ENCODE assay signal across 9 mouse cellular contexts in genomic region chr6:127546676-127547075, GRCm38 (mm10). TPM values are rescaled to one million over a fixed set of nuclear protein-coding genes. Genes with fewer than 3 reads are reported as not detected.
DNase-seq lines count a peak whose midpoint lies in the region; ATAC-seq and TF ChIP-seq lines count a peak whose summit lies in the region.
"Had no signal": no experiment of that assay in that cellular context is flagged by ENCODE, and none has a peak within 500 bp of the region (broad histone marks: within the 10 kb centered on the region; RNA-seq: fewer than 3 reads in every experiment).

No protein-coding gene starts in this region.

- DNase-seq in heart, adult 18-20 months: peak; percentile 76 to 80
- peak; percentile 80 for DNase-seq in adrenal gland, adult 2 months
- DNase-seq in heart, postnatal 25 days (ENCODE audit: low spot score): peak; percentile 29
- peak; percentile 79 for DNase-seq in lung, postnatal 0 days (ENCODE audit: low spot score)
- DNase-seq in left cerebral cortex, adult 8-10 months (ENCODE audit: low spot score in 2 of 2): no peak

- H3K36me3 ChIP-seq in heart, embryonic 12.5 days: no peaks in the 10 kb centered on the region
- no peaks in the 10 kb centered on the region for H3K36me3 ChIP-seq in lung, postnatal 0 days (ENCODE audit: insufficient read depth, low read length)
- H3K36me3 ChIP-seq: liver, embryonic 12.5 days had no signal

- TF ChIP-seq EP300 in lung, postnatal 0 days (IDR thresholded peaks at IDR 0.05): peak; percentile 78

- no peak overlapping the region for H3K4me2 ChIP-seq in heart, embryonic 12.5 days
- no peak overlapping the region for H3K4me2 ChIP-seq in lung, postnatal 0 days (replicated peaks; ENCODE audit: low read depth, low read length)
- H3K4me2 ChIP-seq: liver, embryonic 12.5 days had no signal

- H3K4me3 ChIP-seq in heart, embryonic 12.5 days: no peak overlapping the region
- no peak overlapping the region for H3K4me3 ChIP-seq in lung, postnatal 0 days (ENCODE audit: low read depth, low read length)
- H3K4me3 ChIP-seq: liver, embryonic 12.5 days had no signal

- TF ChIP-seq CTCF in lung, postnatal 0 days (IDR thresholded peaks at IDR 0.05): no peak

- peaks cover 6% of the 10 kb centered on the region; the same call in 1 of the 2 replicates for H3K4me1 ChIP-seq in heart, embryonic 12.5 days (replicated peaks)
- H3K4me1 ChIP-seq in lung, postnatal 0 days (ENCODE audit: insufficient read depth, low read depth, low read length): no peaks in the 10 kb centered on the region
- H3K4me1 ChIP-seq: liver, embryonic 12.5 days had no signal

- H3K9ac ChIP-seq in heart, embryonic 12.5 days: no peak overlapping the region
- no peak overlapping the region for H3K9ac ChIP-seq in lung, postnatal 0 days (replicated peaks; ENCODE audit: low read depth)
- H3K9ac ChIP-seq: liver, embryonic 12.5 days had no signal

- no peak overlapping the region for H3K27ac ChIP-seq in heart, embryonic 12.5 days (ENCODE audit: poor library complexity, severe bottlenecking)
- H3K27ac ChIP-seq in lung, postnatal 0 days (ENCODE audit: low read length): no peak overlapping the region
- H3K27ac ChIP-seq: liver, embryonic 12.5 days had no signal

- WGBS in heart, embryonic 12.5 days: 61% methylated on average over 4 of the region's 4 CpGs
- 17% methylated on average over 4 of the region's 4 CpGs for WGBS in lung, postnatal 0 days

- intact Hi-C loops in heart, postnatal 25 days (cut with DNase I): no loop called here

- H3K9me3 ChIP-seq in heart, embryonic 12.5 days (replicated peaks): no peaks in the 10 kb centered on the region
- no peaks in the 10 kb centered on the region for H3K9me3 ChIP-seq in lung, postnatal 0 days (ENCODE audit: low read length)
- H3K9me3 ChIP-seq: liver, embryonic 12.5 days had no signal

- no peak for ATAC-seq in heart, embryonic 12.5 days (ENCODE audit: insufficient number of reproducible peaks, low FRiP score)
- peak; percentile 94 for ATAC-seq in lung, postnatal 0 days
- ATAC-seq in megakaryocyte, adult 5-6 weeks (ENCODE audit: poor library complexity, severe bottlenecking): no peak
- ATAC-seq in granulocyte monocyte progenitor cell, adult 5-6 weeks (replicated peaks; ENCODE audit: poor library complexity, severe bottlenecking): no peak
- ATAC-seq: liver, embryonic 12.5 days had no signal

- peaks cover 26% of the 10 kb centered on the region for H3K27me3 ChIP-seq in heart, embryonic 12.5 days (replicated peaks)
- no peaks in the 10 kb centered on the region for H3K27me3 ChIP-seq in lung, postnatal 0 days (replicated peaks; ENCODE audit: insufficient read depth, low read length)

RNA-seq across cellular contexts. Expression of gene Cracr2a, which starts 14.5 kb away (rescaled TPM):
- total RNA-seq in heart, adult 18-20 months (2021): 1 to 10 TPM in 1 of 2 experiments, under 1 TPM in 1; 0.69 to 1.0 TPM
- polyA plus RNA-seq in heart, embryonic 12.5 days (2016; fragmentation: Nextera tagmentation; extraction: Ambion mirVana): 1.6 TPM in 2 replicates
- 1 to 10 TPM; 1.9 to 3.0 TPM for total RNA-seq in adrenal gland, adult 2 months (2021)
- polyA plus RNA-seq in adrenal gland, adult 2 months (2012; rRNA removed): 0.66 and 1.0 TPM in 2 replicates
- 1 to 10 TPM; 1.5 to 1.6 TPM for total RNA-seq in heart, postnatal 25 days (2021)
- 5.4 and 6.5 TPM in 2 replicates for polyA plus RNA-seq in lung, postnatal 0 days (2015; fragmentation: Nextera tagmentation; extraction: Ambion mirVana)
- 6.2 and 7.6 TPM in 2 replicates for total RNA-seq in megakaryocyte, adult 5-6 weeks (2015)
- total RNA-seq in megakaryocyte, adult 5-6 weeks (2017): 8.0 and 12.6 TPM in 2 replicates
- total RNA-seq in left cerebral cortex, adult 8-10 months (2022): 1 to 10 TPM; 3.4 to 5.4 (median 3.6) TPM
- total RNA-seq in granulocyte monocyte progenitor cell, adult 5-6 weeks (2014; fragmentation: Nextera tagmentation): 8.6 and 9.4 TPM in 2 replicates
- 9.5 and 9.6 TPM in 2 replicates for total RNA-seq in granulocyte monocyte progenitor cell, adult 5-6 weeks (2017)

Comparison
In these comparisons a context has a peak if more than half of its experiments do, and no peak if none do; other contexts are left out.
1. DNase-seq: peak in heart, adult 18-20 months (2 of 2), adrenal gland, adult 2 months (single experiment), heart, postnatal 25 days (single experiment) and lung, postnatal 0 days (single experiment); none in left cerebral cortex, adult 8-10 months (0 of 2).